Mouse (Mus musculus): ENCODE measurements around the gene Klhl36. TPM values are rescaled to one million over a fixed set of nuclear protein-coding genes. Genes with fewer than 3 reads are reported as not detected.

Klhl36 gene
- total RNA-seq, 2 experiments from 2014 or later = 1.2 to 1.3 TPM

- DNase-seq (ENCODE audit: low spot score) = no peak
Observed at GRCm38 (mm10) chr8:119883281-119883680, 21.2 kb downstream of the Klhl36 start.

GRCm38 (mm10) chr8:119885612-119886011 is 23.5 kb downstream of the Klhl36 start:
- peak; percentile 32 for DNase-seq (ENCODE audit: low spot score)

- peak; percentile 34 for DNase-seq (ENCODE audit: low spot score)
Observed at GRCm38 (mm10) chr8:119887130-119887529, 25.1 kb downstream of the Klhl36 start.

- no peak for DNase-seq (ENCODE audit: low spot score)
Observed at GRCm38 (mm10) chr8:119888012-119888411, 25.9 kb downstream of the Klhl36 start.

- DNase-seq (ENCODE audit: low spot score) = no peak
Observed at GRCm38 (mm10) chr8:119897069-119897468, 35.0 kb downstream of the Klhl36 start.

GRCm38 (mm10) chr8:119897933-119898332 is 35.9 kb downstream of the Klhl36 start:
- no peak for DNase-seq (ENCODE audit: low spot score)

GRCm38 (mm10) chr8:119901349-119901748 is 39.3 kb downstream of the Klhl36 start:
- no peak for DNase-seq (ENCODE audit: low spot score)

- DNase-seq (ENCODE audit: low spot score) = no peak
Observed at GRCm38 (mm10) chr8:119901952-119902351, 39.9 kb downstream of the Klhl36 start.

- no peak for DNase-seq (ENCODE audit: low spot score)
Observed at GRCm38 (mm10) chr8:119904323-119904911, 42.4 kb downstream of the Klhl36 start.

GRCm38 (mm10) chr8:119909944-119910546 is 48.0 kb downstream of the Klhl36 start, which contains the start of gene Usp10:
Gene Usp10 (plus strand): TSS chr8:119910360.
- DNase-seq (ENCODE audit: low spot score) = no peak

- DNase-seq (ENCODE audit: low spot score) = peak; percentile 92
Observed at GRCm38 (mm10) chr8:119910547-119911257, 48.6 kb downstream of the Klhl36 start, which contains the start of gene Gm20388. Gene Gm20388 (plus strand): TSS chr8:119910841.

GRCm38 (mm10) chr8:119911258-119911962 is 49.3 kb downstream of the Klhl36 start:
- no peak for DNase-seq (ENCODE audit: low spot score)

- DNase-seq (ENCODE audit: low spot score) = no peak
Observed at GRCm38 (mm10) chr8:119912643-119913042, 50.6 kb downstream of the Klhl36 start.

- no peak for DNase-seq (ENCODE audit: low spot score)
Observed at GRCm38 (mm10) chr8:119913181-119913580, 51.1 kb downstream of the Klhl36 start.

GRCm38 (mm10) chr8:119914161-119914560 is 52.1 kb downstream of the Klhl36 start:
- no peak for DNase-seq (ENCODE audit: low spot score)

- DNase-seq (ENCODE audit: low spot score) = no peak
Observed at GRCm38 (mm10) chr8:119915298-119915697, 53.2 kb downstream of the Klhl36 start.

- DNase-seq (ENCODE audit: low spot score) = no peak
Observed at GRCm38 (mm10) chr8:119916237-119916892, 54.3 kb downstream of the Klhl36 start.

- no peak for DNase-seq (ENCODE audit: low spot score)
Observed at GRCm38 (mm10) chr8:119917415-119917814, 55.3 kb downstream of the Klhl36 start.

- no peak for DNase-seq (ENCODE audit: low spot score)
Observed at GRCm38 (mm10) chr8:119918155-119918567, 56.1 kb downstream of the Klhl36 start.

GRCm38 (mm10) chr8:119923259-119923658 is 61.2 kb downstream of the Klhl36 start:
- DNase-seq (ENCODE audit: low spot score) = no peak

GRCm38 (mm10) chr8:119925428-119925827 is 63.4 kb downstream of the Klhl36 start:
- no peak for DNase-seq (ENCODE audit: low spot score)

Measured in gastrocnemius, adult 18-20 months (tissue).